Mouse (Mus musculus) megakaryocyte, adult 5-6 weeks (primary cell): ENCODE measurements around the gene Rasa2. TPM values are rescaled to one million over a fixed set of nuclear protein-coding genes. Genes with fewer than 3 reads are reported as not detected.

ENCODE experiments used
- ATAC-seq: 2 replicates; pipeline ENCODE4 v1.8.0; 2016; ENCODE audit warnings: mild to moderate bottlenecking, inconsistent platforms; ENCODE audit not compliant: poor library complexity, severe bottlenecking
- total RNA-seq, 2 experiments: library from RNA; stranded (forward) in 1 of 2; stranded (reverse) in 1 of 2; fragments of 153-499, 151-499 nt in 1 of 2; fragments of 221-1000, 200-1000 nt in 1 of 2; gene quantifications; 2 replicates each; pipeline versions ENCODE4 v1.2.3 to v1.2.4; 2015 to 2017

Gene Rasa2
- total RNA-seq, 2 experiments from 2014 or later, result 12.2 to 14.5 TPM

- peak; percentile 86 for ATAC-seq
Observed at GRCm38 (mm10) chr9:96644002-96644401, 12.6 kb upstream of the Rasa2 start.

GRCm38 (mm10) chr9:96639451-96639850 lies 8.0 kb upstream of the Rasa2 start:
- no peak for ATAC-seq

- no peak for ATAC-seq
Observed at GRCm38 (mm10) chr9:96638508-96638907, 7.1 kb upstream of the Rasa2 start.

GRCm38 (mm10) chr9:96637157-96637548 lies 5.7 kb upstream of the Rasa2 start:
- peak; percentile 77 for ATAC-seq

- ATAC-seq, result peak; percentile 73
Observed at GRCm38 (mm10) chr9:96636423-96637156, 5.2 kb upstream of the Rasa2 start.

- ATAC-seq, result no peak
Observed at GRCm38 (mm10) chr9:96635899-96636298, 4.5 kb upstream of the Rasa2 start.

- ATAC-seq, result no peak
Observed at GRCm38 (mm10) chr9:96635176-96635575, 3.8 kb upstream of the Rasa2 start.

- no peak for ATAC-seq
Observed at GRCm38 (mm10) chr9:96633771-96634170, 2.4 kb upstream of the Rasa2 start.

GRCm38 (mm10) chr9:96632756-96633155 lies 1.3 kb upstream of the Rasa2 start:
- ATAC-seq, result no peak

- no peak for ATAC-seq
Observed at GRCm38 (mm10) chr9:96632073-96632690, 765 bp upstream of the Rasa2 start.

GRCm38 (mm10) chr9:96630571-96631388 lies 637 bp downstream of the Rasa2 start:
- peak; percentile 42 for ATAC-seq

GRCm38 (mm10) chr9:96629151-96629550 lies 2.3 kb downstream of the Rasa2 start:
- ATAC-seq, result no peak

GRCm38 (mm10) chr9:96627557-96628085 lies 3.8 kb downstream of the Rasa2 start:
- ATAC-seq, result peak; percentile 24

GRCm38 (mm10) chr9:96627042-96627441 lies 4.4 kb downstream of the Rasa2 start:
- ATAC-seq, result no peak

GRCm38 (mm10) chr9:96618448-96619176 lies 12.8 kb downstream of the Rasa2 start:
- peak; percentile 94 for ATAC-seq

GRCm38 (mm10) chr9:96612297-96612696 lies 19.1 kb downstream of the Rasa2 start:
- peak; percentile 73 for ATAC-seq

GRCm38 (mm10) chr9:96611693-96612293 lies 19.6 kb downstream of the Rasa2 start:
- peak; percentile 94 for ATAC-seq

- no peak for ATAC-seq
Observed at GRCm38 (mm10) chr9:96610813-96611212, 20.6 kb downstream of the Rasa2 start.

GRCm38 (mm10) chr9:96603416-96603815 lies 28.0 kb downstream of the Rasa2 start:
- ATAC-seq, result no peak

GRCm38 (mm10) chr9:96597899-96598298 lies 33.5 kb downstream of the Rasa2 start:
- ATAC-seq, result peak; percentile 47
